Mouse (Mus musculus) G1E (cell line): ENCODE data around the gene Srrm4. TPM values are rescaled to one million over a fixed set of nuclear protein-coding genes. Genes with fewer than 3 reads are reported as not detected.

Experiments
- ATAC-seq: 2 replicates; pipeline ENCODE4 v1.8.0; 2016; ENCODE audit warnings: mild to moderate bottlenecking; ENCODE audit not compliant: insufficient number of reproducible peaks, poor library complexity, low FRiP score, severe bottlenecking; ENCODE audit errors: extremely low read depth
- DNase-seq: peaks from one replicate; pipeline ENCODE4 v3.0.0; 2012; ENCODE audit warnings: low spot score
- H3K27me3 ChIP-seq: 2 replicates; pipeline ENCODE4 v1.6.1; 2012; ENCODE audit warnings: mild to moderate bottlenecking, low read length, inconsistent platforms; ENCODE audit not compliant: insufficient read depth
- H3K36me3 ChIP-seq: replicated peaks from 2 replicates; pipeline ENCODE3; 2012; ENCODE audit warnings: mild to moderate bottlenecking, inconsistent platforms
- H3K4me1 ChIP-seq: 2 replicates; pipeline ENCODE4 v1.6.1; 2012; ENCODE audit warnings: low read depth, low read length, inconsistent platforms, mixed read lengths; ENCODE audit not compliant: insufficient read depth
- H3K4me3 ChIP-seq: 2 replicates; pipeline ENCODE4 v1.5.1; 2012; ENCODE audit warnings: low read depth, mild to moderate bottlenecking, inconsistent platforms, low read length, moderate library complexity, mixed read lengths
- H3K9me3 ChIP-seq: replicated peaks from 2 replicates; pipeline ENCODE4 v1.6.1; 2012; ENCODE audit warnings: inconsistent platforms
- CTCF ChIP-seq: IDR thresholded peaks from 2 replicates; pipeline ENCODE4 v1.5.1; 2012; ENCODE audit warnings: low read depth, low read length, inconsistent platforms, mixed read lengths
- GATA1 ChIP-seq: IDR thresholded peaks from 2 replicates; pipeline ENCODE4 v1.6.1; 2012; ENCODE audit warnings: borderline replicate concordance, low read length, inconsistent platforms, mixed read lengths
- GATA2 ChIP-seq: IDR thresholded peaks from 2 replicates; pipeline ENCODE4 v1.6.1; 2012; ENCODE audit warnings: low read depth, low read length, inconsistent platforms, borderline replicate concordance
- POLR2AphosphoS5 ChIP-seq: IDR thresholded peaks from 2 replicates; pipeline ENCODE4 v1.6.1; 2012; ENCODE audit warnings: low read depth, low read length, inconsistent platforms; ENCODE audit not compliant: insufficient replicate concordance
- TAL1 ChIP-seq: conservative IDR thresholded peaks from 2 replicates; pipeline ENCODE4 v1.6.1; 2012; ENCODE audit warnings: low read depth, low read length, inconsistent platforms, mixed read lengths
- polyA plus RNA-seq: library from polyadenylated mRNA; stranded (reverse); fragments of >175 nt; gene quantifications from 2 replicates; pipeline ENCODE4 v1.2.3, GENCODE M21; 2012
- total RNA-seq, 2 experiments: library from RNA; stranded (forward) in 1 of 2; stranded (reverse) in 1 of 2; fragments of 200-1000 nt in 1 of 2; fragments of >200 nt in 1 of 2; fragmentation: Nextera tagmentation in 1 of 2; gene quantifications; 2 replicates each; pipeline ENCODE4 v1.2.3; 2014 to 2017

Gene Srrm4
- total and polyA plus RNA-seq, 3 experiments, result 0.11 TPM; not detected in 2

DNA sequence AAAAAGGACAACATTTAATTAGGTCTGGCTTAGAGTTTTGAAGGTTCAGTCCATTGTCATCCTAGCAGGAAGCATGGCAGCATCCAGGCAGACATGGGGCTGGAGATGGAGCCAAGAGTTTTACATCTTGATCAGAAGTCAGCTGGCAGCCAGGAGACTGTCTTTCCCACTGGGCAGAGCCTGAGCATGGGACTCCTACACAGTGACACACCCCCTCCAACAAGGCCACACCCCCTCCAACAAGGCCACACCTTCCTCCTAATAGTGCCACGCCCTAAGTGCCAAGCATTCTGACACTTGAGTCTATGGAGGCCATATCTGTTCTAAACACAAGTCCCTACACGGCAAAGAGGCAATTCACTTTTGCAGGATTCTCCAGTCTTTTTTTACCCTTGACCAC is 23.6 kb downstream of the Srrm4 start:
- DNase-seq (no peak), ATAC-seq (no peak)
- no peaks in the 10 kb centered on the region for H3K27me3 ChIP-seq
- no peak overlapping the region for H3K4me3 ChIP-seq
- no peak for TF ChIP-seq GATA2
- TF ChIP-seq GATA1, result no peak
- no peak for TF ChIP-seq POLR2AphosphoS5
- TF ChIP-seq TAL1, result no peak
- no peak for TF ChIP-seq CTCF
- no peaks in the 10 kb centered on the region for H3K36me3 ChIP-seq
- no peaks in the 10 kb centered on the region for H3K4me1 ChIP-seq
- H3K9me3 ChIP-seq, result peaks cover 82% of the 10 kb centered on the region

DNA sequence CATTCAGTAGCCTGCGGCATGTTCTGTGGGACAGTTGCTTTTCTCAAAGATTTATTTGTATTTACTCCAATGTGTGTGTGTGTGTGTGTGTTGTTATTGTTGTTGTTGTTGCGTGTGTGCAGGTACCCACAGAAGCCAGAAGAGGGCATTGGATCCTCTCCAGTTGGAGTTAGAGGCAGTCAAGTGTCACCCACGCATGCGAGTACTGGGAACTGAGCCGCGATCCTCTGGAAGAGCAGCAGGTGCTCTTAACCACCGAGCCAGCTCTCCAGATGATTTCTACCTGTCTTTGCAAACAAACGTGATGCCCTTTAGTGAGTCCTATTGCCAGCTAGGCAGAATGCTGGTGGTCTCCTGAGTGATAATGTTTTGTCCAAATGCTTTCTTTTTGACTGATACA is 24.3 kb downstream of the Srrm4 start:
- no peak for ATAC-seq
- Histone ChIP-seq H3K36me3 (no peaks in the 10 kb centered on the region), H3K4me1 (no peaks in the 10 kb centered on the region)

GRCm38 (mm10) chr5:116566385-116567045 is 25.1 kb downstream of the Srrm4 start:
- Histone ChIP-seq H3K4me3 (no peak overlapping the region), H3K27me3 (no peaks in the 10 kb centered on the region), H3K9me3 (peaks cover 84% of the 10 kb centered on the region), H3K4me1 (no peaks in the 10 kb centered on the region), H3K36me3 (no peaks in the 10 kb centered on the region)
- TF ChIP-seq TAL1 (no peak), GATA1 (no peak), CTCF (no peak), POLR2AphosphoS5 (no peak), GATA2 (no peak)
- no peak for ATAC-seq
- no peak for DNase-seq

More for the DNA sequence above, 24.3 kb downstream of the Srrm4 start:
- Histone ChIP-seq H3K9me3 (peaks cover 84% of the 10 kb centered on the region), H3K27me3 (no peaks in the 10 kb centered on the region), H3K4me3 (no peak overlapping the region)
- TF ChIP-seq TAL1 (no peak), GATA1 (no peak), CTCF (no peak), POLR2AphosphoS5 (no peak), GATA2 (no peak)
- DNase-seq, result no peak

DNA sequence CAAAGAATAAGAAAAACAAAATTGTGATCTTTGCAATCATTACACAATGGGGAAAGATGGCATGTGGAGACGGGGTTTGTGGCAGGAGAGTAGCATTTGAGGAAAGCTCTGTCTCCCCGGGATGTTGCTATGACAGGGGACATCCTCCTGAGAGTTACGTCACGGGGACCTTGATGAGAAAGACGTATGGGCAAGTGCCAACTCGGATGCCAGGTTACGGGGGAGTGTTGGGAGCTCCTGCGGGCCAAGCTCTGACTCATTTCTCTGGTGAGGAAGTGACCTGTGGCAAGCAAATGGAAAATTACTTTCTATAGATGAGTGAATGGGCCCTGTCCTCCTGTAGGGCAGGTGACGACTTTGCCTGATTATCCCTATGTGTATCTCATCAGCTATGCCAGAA is 26.0 kb downstream of the Srrm4 start:
- Histone ChIP-seq H3K4me3 (no peak overlapping the region), H3K4me1 (no peaks in the 10 kb centered on the region), H3K9me3 (peaks cover 83% of the 10 kb centered on the region), H3K27me3 (no peaks in the 10 kb centered on the region), H3K36me3 (no peaks in the 10 kb centered on the region)
- no peak for ATAC-seq
- no peak for TF ChIP-seq CTCF
- no peak for TF ChIP-seq GATA1
- TF ChIP-seq POLR2AphosphoS5, result no peak
- no peak for TF ChIP-seq GATA2
- TF ChIP-seq TAL1, result no peak
- DNase-seq, result no peak

GRCm38 (mm10) chr5:116564391-116564790 is 27.2 kb downstream of the Srrm4 start:
- Histone ChIP-seq H3K9me3 (peaks cover 86% of the 10 kb centered on the region), H3K27me3 (no peaks in the 10 kb centered on the region), H3K4me3 (no peak overlapping the region), H3K4me1 (no peaks in the 10 kb centered on the region), H3K36me3 (no peaks in the 10 kb centered on the region)
- no peak for DNase-seq
- TF ChIP-seq POLR2AphosphoS5 (no peak), GATA1 (no peak), CTCF (no peak), GATA2 (no peak), TAL1 (no peak)
- no peak for ATAC-seq

- Histone ChIP-seq H3K4me1 (no peaks in the 10 kb centered on the region), H3K9me3 (peaks cover 83% of the 10 kb centered on the region), H3K27me3 (no peaks in the 10 kb centered on the region), H3K4me3 (no peak overlapping the region), H3K36me3 (no peaks in the 10 kb centered on the region)
- DNase-seq (no peak), ATAC-seq (no peak)
- TF ChIP-seq POLR2AphosphoS5 (no peak), TAL1 (no peak), GATA2 (no peak), GATA1 (no peak), CTCF (no peak)
These were observed 27.9 kb downstream of the Srrm4 start for GRCm38 (mm10) chr5:116563713-116564112.
